Mouse (Mus musculus) adrenal gland, postnatal 10 days (tissue): Measurements from ENCODE around the gene Fto. TPM values are rescaled to one million over a fixed set of nuclear protein-coding genes. Genes with fewer than 3 reads are reported as not detected.

ENCODE experiments used
- DNase-seq: peaks from one replicate; pipeline ENCODE4 v3.0.0; 2021; ENCODE audit warnings: mixed read lengths
- total RNA-seq, 2 experiments: library from RNA; stranded (reverse); gene quantifications; 2 replicates each; pipeline ENCODE4 v1.2.3; 2021

Gene Fto
- total RNA-seq, 2 experiments from 2014 or later = 64.6 to 79.4 TPM

DNA sequence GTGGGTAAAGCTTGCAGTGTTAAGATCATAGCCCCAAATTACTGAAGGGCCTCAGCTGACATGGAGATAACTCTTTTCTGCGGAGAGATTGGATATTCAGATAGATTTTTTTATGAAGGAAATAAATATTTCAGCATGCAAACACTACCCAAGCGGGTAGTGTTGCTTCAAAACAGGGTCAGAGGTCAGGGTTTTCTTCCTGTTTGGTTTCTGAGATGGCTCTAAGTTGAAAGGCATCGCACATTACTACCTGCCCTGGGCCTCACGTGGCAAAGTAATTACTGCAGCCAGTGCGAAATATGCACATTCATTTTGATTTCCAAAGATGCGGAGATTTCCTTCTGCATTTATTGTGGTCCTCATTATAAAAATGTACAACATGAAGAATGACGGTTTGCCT, 249.3 kb downstream of the Fto start:
- DNase-seq = no peak

DNA sequence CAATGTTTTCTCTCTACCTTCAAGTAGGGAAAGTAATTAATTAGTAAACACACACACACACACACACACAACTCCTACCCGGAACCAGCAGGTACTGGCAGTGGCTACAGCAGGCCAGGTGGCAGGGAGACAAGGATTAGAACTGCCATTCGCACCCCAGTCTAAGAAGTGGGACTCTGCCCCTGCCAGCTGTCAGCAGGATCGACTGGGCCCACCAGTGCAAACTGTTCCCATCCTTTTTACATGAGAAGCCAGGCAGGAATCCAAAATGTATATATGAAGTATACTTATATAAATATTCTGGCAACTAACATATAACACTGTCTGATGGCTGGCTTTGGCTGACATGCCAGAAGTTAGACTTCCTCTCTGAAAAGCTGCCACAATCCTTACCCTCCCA, 250.0 kb downstream of the Fto start:
- DNase-seq = no peak

- DNase-seq = no peak
These were observed 252.7 kb downstream of the Fto start for GRCm38 (mm10) chr8:91565869-91566502.

- no peak for DNase-seq
These were observed 253.2 kb downstream of the Fto start for GRCm38 (mm10) chr8:91566503-91566869.

GRCm38 (mm10) chr8:91569874-91570273, 256.5 kb downstream of the Fto start:
- no peak for DNase-seq

DNA sequence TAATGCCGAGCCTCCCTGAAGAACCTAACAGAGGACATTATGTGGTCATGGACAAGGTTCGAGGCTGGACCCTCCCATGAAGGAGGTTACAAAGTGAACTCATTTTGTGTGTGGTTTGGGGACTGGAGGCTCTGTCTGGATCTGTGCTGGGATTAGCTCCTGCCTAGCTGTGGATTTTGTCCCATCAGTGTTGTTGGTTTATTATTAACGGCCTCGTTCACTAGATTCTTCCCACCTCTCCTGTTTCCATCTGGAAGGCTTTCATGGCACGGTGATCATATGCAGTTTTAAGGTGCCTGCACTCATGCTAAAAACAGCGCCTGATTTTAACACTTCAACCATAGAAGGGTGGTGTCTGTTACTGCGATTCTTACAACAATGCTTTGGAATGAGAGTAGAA, 257.5 kb downstream of the Fto start:
- DNase-seq = no peak

- no peak for DNase-seq
These were observed 258.7 kb downstream of the Fto start for GRCm38 (mm10) chr8:91571978-91572377.

- DNase-seq = no peak
These were observed 259.3 kb downstream of the Fto start for GRCm38 (mm10) chr8:91572630-91573029.

GRCm38 (mm10) chr8:91575576-91575975, 262.3 kb downstream of the Fto start:
- no peak for DNase-seq

DNA sequence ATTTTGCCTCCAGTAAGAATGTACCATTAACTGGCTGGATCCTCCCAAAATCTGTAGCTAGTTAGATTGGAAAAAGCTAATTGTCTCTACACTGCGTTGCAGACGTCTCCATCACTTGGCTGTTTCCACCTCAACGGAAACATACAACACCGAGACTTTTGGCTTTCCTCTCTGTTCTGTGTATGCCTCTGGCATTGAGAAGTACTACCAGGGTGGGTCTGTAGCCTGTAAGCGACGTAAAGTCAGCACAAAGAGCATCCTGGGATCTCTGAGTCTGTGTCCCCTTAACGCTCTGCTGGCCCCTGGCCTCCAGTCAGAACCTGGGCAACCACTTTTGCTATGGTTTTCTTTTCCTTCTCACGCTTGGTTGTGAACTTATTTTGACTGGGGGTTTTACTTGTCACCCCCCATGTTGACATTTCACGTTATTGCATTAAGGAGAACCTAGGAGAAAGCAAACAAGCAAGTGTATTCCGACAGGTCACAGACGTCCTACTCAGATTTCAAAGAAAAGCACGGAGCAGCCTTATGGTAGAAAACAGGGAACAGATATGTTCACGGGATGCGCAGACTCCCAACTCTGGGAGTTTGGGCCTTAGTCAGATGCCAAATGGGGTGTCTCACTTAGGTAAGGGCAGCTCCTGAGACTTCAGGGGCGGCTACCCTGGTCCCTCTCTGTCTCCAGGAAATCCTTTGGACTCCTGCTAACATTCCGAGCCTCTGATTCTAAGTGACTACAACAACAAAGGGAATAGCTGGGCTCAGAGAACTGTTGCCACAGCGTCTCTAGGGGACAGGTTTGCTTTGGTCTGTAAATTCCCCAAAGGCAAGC, 263.0 kb downstream of the Fto start:
- no peak for DNase-seq

- DNase-seq = no peak
These were observed 263.6 kb downstream of the Fto start for GRCm38 (mm10) chr8:91576918-91577241.

GRCm38 (mm10) chr8:91577605-91578004, 264.3 kb downstream of the Fto start:
- no peak for DNase-seq

DNA sequence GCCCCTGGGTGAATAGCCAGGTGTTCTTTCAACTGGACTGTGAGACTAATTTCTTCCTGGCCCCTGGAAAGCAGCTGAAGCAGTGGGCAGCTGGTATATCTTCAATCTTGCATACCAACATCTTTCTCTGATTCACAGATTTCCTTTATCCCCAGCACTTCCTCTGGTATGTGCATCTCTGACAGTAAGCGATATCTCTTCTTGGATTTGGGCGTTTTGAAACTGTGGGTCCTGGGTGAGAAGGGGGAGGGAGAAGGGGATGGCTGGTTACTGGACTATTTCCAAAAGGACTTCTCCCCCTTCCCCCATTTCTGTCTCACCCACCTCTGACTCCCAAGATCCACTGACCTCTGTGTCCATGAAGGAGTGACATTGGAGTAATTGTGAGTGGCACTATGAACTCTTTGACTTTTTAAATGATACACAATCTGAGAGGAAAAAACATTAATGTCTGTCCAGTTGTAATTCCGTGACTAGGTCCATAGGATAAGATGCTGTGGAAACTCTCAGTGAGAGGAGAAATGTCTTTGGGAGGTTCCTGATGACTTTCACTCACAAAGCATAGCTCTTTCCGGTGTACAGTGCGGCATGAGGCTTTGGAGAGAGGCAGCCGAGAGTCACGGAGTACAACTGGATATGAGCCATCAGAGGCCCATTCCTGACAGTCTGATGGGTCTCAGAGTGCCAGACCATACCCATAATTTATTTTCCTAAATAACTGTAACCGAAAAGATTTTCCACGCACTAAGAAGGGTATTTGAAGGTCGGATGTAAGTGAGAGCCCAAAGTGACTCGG, 271.5 kb downstream of the Fto start:
- no peak for DNase-seq

- no peak for DNase-seq
These were observed 279.2 kb downstream of the Fto start for GRCm38 (mm10) chr8:91592436-91593105.

DNA sequence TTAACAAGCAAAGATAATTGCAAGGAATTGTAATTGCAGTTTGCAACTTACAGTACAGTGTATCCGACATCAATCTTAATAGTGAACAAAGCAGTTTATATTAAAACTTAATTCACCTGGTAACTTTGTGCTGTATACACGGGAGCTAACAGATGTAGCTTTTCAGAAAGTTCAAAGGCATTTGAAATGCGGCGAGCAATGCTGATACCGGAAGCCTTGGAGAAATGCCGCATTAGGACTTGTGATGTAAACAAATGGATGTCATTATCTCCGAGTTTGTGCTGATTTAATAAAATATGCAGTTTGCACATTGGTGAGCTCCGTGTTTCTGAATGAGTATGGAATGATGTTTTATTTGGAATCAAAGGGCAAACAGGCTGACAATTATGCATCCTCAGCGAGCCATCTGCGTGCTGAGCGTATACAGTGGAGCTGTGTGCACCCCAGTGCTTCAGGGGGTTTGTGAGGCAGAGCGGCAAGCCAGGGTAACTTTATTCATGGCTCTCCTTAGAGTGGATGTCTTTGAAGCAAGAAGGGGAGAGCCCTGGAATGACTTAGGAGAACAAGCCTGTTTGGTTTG, 280.0 kb downstream of the Fto start:
- DNase-seq = no peak

DNA sequence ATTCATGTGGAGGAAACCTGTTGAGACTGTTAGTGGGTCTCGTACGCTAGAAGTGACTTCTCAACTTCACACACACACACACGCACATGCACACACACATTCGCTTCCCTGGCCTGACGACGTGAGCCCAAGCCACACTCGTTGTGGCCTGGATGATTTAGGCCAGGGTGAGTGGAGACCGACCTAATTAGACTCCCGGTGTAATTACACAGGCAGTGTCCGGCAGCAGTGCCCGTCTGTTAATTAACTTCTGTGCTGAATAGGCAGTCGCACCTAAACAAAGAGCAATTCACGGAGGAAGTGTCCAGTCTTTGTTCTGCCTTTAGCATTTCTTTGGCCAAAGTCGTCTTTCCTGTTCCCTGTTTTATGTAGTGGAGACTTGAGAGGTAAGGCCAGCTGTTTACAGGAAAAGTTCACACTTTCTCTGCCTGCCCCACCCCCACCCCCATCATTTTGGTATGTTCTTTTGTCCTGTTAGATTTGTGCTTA, 286.1 kb downstream of the Fto start:
- no peak for DNase-seq

- no peak for DNase-seq
These were observed 290.4 kb downstream of the Fto start for GRCm38 (mm10) chr8:91603751-91604150.

DNA sequence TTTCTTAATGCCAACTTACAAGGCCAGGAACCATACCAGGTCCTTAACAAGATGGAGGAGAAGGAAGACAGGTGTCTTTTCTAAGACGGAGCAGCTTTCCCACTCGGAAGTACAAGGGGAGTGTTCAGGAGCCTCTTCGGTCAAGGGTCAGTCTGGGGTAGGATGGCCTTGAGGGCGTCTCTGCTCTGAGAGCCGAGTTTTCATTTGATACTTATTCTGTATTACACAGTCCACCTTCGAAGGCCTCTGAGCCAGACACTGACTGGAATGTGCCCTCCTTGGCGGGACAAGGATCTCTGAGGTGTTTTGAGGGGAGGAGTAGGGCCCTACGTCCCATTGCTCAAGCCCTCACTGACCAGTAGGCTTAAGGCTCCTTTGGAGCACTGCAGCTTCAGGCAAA, 292.6 kb downstream of the Fto start:
- no peak for DNase-seq

GRCm38 (mm10) chr8:91607091-91607490, 293.8 kb downstream of the Fto start:
- DNase-seq = peak; percentile 12

- no peak for DNase-seq
These were observed 297.9 kb downstream of the Fto start for GRCm38 (mm10) chr8:91611191-91611590.

DNA sequence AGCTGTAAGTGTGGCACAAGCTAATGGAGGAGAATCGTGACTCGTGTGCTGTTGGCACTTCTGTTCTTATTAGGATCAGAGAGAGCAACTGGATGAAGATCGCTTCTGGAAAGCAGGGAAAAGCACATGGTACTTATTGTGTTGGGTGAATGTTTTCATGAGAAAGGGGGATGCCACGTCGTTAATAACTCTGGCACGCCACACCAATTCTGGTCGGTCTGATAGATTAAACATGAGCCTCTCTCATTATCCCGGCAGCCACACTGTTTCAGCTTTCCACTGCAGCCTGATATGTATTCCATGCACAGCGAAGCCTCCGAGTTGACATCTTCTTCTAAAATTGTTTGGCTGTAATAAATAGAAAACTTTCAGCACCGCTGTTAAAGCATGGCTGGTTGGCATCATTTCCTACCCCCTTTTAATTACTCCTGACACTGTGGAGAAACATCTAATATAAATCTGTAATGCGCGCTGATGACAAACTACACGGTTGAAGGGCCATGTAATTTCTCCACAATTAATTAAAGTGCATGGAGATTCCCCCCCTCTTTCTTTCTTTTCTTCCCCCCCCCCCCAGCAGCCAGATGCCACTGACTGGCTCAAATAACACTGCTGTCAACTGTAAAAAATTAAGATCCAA, 298.5 kb downstream of the Fto start:
- no peak for DNase-seq
